Mouse (Mus musculus) ES-Bruce4 (cell line): ENCODE data around the gene Cpsf4.

ENCODE experiments used
- CTCF ChIP-seq: IDR thresholded peaks from one replicate; pipeline ENCODE4 v1.8.1; 2011; ENCODE audit warnings: low read depth, low read length
- POLR2A ChIP-seq: IDR thresholded peaks from one replicate; pipeline ENCODE4 v1.8.1; 2011; ENCODE audit warnings: low read length; ENCODE audit not compliant: insufficient read depth

DNA sequence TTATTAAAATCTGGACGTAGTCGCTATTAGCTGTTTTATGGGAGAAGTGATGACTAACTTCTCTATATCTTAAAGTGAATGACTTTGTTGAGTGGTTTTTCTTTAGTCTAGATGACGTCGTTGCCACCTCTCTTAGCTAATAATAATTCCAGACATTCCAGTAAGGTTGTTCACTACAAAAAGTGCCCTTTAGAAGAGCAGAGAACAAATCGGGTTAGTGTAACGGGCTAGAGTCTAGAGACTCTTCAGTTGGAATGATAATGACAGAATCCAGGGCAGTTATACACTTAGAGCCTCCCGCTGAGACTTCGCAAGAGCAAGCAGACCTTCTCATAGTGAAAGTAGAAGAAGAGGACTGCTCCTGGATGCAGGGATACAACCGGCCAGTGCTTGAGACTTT, 38.0 kb downstream of the Cpsf4 start:
- no peak for TF ChIP-seq CTCF
- TF ChIP-seq POLR2A, result no peak
